Mouse (Mus musculus) embryonic fibroblast, embryonic 13.5 days (primary cell): ENCODE measurements around the gene Ttc3.

Source experiments
- CTCF ChIP-seq: IDR thresholded peaks from 2 replicates; pipeline ENCODE4 v1.5.1; 2011; ENCODE audit warnings: mild to moderate bottlenecking, control low read depth, low read length, moderate library complexity, borderline replicate concordance; ENCODE audit not compliant: insufficient read depth
- POLR2A ChIP-seq: IDR thresholded peaks from 2 replicates; pipeline ENCODE4 v1.6.1; 2011; ENCODE audit warnings: low read depth, mild to moderate bottlenecking, control low read depth, low read length, moderate library complexity

DNA sequence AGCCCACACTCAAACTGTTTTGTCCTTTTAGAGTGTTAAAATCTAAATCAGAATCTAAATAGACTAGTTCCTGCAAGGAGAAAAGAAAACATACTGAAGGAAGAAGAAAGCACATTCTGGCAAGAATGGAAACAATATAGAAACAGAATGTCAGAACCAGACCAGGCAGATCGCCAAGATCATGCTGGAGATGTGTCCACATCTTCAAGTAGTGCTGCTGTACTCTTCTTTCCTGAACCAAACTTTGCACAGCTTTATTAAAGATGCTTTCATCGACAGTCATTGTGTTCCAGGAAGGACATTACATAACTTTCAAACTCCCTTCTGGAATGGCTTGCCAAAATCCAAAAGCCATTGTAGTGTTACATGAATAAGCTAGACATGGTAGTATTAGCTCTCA lies 66.4 kb downstream of the Ttc3 start:
- TF ChIP-seq POLR2A (no peak), CTCF (no peak)
